Mouse (Mus musculus) lung, postnatal 10 days (tissue): ENCODE measurements at regions not wholly inside any gene's neighbourhood (a gene's known extent, or its start where the extent isn't known, plus 50 kb on each side); places are given as distances from the start of the nearest gene placed in this dataset.
A peak's percentile ranks its signal among the peaks of the same experiment; 100 is the strongest.

Source experiments
- DNase-seq: peaks from one replicate; pipeline ENCODE4 v3.0.0; 2021

GRCm38 (mm10) chr8:34447880-34448830 is 336.6 kb upstream of the Gm10131 start:
- peak; percentile 31 for DNase-seq

- no peak for DNase-seq
Observed at GRCm38 (mm10) chr8:34442688-34443087, 331.2 kb upstream of the Gm10131 start.

GRCm38 (mm10) chr8:34441756-34442155 is 330.2 kb upstream of the Gm10131 start:
- no peak for DNase-seq

GRCm38 (mm10) chr8:34440771-34441170 is 329.2 kb upstream of the Gm10131 start:
- DNase-seq, result no peak

GRCm38 (mm10) chr8:34438771-34439170 is 327.2 kb upstream of the Gm10131 start:
- DNase-seq, result no peak

GRCm38 (mm10) chr8:34431985-34432384 is 320.4 kb upstream of the Gm10131 start:
- DNase-seq, result peak; percentile 74

GRCm38 (mm10) chr8:34429231-34429630 is 317.7 kb upstream of the Gm10131 start:
- no peak for DNase-seq

GRCm38 (mm10) chr8:34401571-34401970 is 290.0 kb upstream of the Gm10131 start:
- DNase-seq, result no peak

- no peak for DNase-seq
Observed at GRCm38 (mm10) chr8:34398914-34399813, 287.6 kb upstream of the Gm10131 start.

- peak; percentile 28 for DNase-seq
Observed at GRCm38 (mm10) chr8:34397583-34398411, 286.3 kb upstream of the Gm10131 start.

GRCm38 (mm10) chr8:34397225-34397582 is 285.7 kb upstream of the Gm10131 start:
- no peak for DNase-seq

GRCm38 (mm10) chr8:34392981-34393828 is 281.7 kb upstream of the Gm10131 start:
- no peak for DNase-seq

GRCm38 (mm10) chr8:34392208-34392980 is 280.9 kb upstream of the Gm10131 start:
- no peak for DNase-seq

GRCm38 (mm10) chr8:34385806-34386439 is 274.4 kb upstream of the Gm10131 start:
- no peak for DNase-seq

- DNase-seq, result no peak
Observed at GRCm38 (mm10) chr8:34380615-34381014, 269.1 kb upstream of the Gm10131 start.

GRCm38 (mm10) chr8:34377154-34377553 is 265.6 kb upstream of the Gm10131 start:
- DNase-seq, result no peak

GRCm38 (mm10) chr8:34374242-34374641 is 262.7 kb upstream of the Gm10131 start:
- DNase-seq, result no peak

GRCm38 (mm10) chr8:34372666-34372980 is 261.1 kb upstream of the Gm10131 start:
- DNase-seq, result no peak

GRCm38 (mm10) chr8:34371973-34372665 is 260.6 kb upstream of the Gm10131 start:
- DNase-seq, result no peak

- no peak for DNase-seq
Observed at GRCm38 (mm10) chr8:34371391-34371790, 259.9 kb upstream of the Gm10131 start.
